Mouse (Mus musculus) common myeloid progenitor, adult 5-6 weeks (primary cell): ENCODE data around the gene Prdx5. TPM values are rescaled to one million over a fixed set of nuclear protein-coding genes. Genes with fewer than 3 reads are reported as not detected.
"Not testable (repeated sequence)": the region's sequence is repeated elsewhere in the genome, so short reads cannot be mapped to it uniquely, and the experiment has no call there.

Source experiments
- ATAC-seq: replicated peaks from 2 replicates; pipeline ENCODE4 v1.8.0; 2016; ENCODE audit warnings: low read depth, mild to moderate bottlenecking, moderate TSS enrichment, inconsistent platforms; ENCODE audit not compliant: poor library complexity, severe bottlenecking
- total RNA-seq: library from RNA; stranded (forward); fragments of 200-1000, 187-1606 nt; gene quantifications from 2 replicates; pipeline ENCODE4 v1.2.3, GENCODE M21; 2017

Gene Prdx5
- total RNA-seq, 1 experiment from 2014 or later: 139 TPM

DNA sequence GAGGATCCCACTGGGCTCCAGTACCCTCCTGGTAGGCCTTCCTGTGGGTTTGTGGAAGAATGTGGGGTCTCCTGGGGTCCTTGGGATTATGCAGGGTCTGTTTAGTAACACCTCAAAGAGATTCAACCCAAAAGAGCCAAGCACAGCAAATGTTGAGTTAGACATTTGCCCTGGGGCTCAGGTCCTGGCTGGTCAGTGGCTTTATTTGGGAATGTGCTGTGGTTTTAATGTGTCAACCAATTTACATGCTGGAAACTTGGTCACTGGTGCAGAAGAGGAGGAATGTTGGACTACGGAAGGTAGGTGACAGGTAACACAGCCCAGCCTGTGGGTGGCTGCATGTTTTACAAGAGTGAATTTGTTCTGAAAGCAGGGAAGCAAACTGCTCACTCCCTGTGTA lies 6.9 kb downstream of the Prdx5 start:
- no peak for ATAC-seq

DNA sequence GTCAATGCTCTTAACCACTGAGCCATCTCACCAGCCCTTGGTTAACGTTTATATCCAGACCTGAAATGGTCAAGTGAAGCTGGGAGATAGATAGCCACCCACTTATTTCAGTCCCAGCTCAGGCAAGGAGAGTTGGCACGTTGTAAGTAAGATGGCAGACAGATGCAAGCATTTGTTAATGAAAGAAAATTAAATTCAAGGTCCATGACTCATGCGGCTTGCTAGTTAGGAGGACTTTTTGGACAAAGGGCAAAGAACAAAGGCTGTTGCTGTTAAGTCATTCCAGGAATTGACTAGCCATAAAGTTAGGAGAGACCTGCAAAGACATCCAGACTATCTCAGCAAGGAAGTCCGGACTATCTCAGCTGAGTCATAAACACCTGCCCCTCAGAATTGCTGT lies 10.3 kb downstream of the Prdx5 start:
- no peak for ATAC-seq

GRCm38 (mm10) chr19:6895608-6896305 lies 14.1 kb downstream of the Prdx5 start:
- not testable (repeated sequence) for ATAC-seq

GRCm38 (mm10) chr19:6893731-6894451 lies 16.0 kb downstream of the Prdx5 start:
- ATAC-seq: no peak

- ATAC-seq: no peak
These were observed 17.4 kb downstream of the Prdx5 start for GRCm38 (mm10) chr19:6892512-6892911.

DNA sequence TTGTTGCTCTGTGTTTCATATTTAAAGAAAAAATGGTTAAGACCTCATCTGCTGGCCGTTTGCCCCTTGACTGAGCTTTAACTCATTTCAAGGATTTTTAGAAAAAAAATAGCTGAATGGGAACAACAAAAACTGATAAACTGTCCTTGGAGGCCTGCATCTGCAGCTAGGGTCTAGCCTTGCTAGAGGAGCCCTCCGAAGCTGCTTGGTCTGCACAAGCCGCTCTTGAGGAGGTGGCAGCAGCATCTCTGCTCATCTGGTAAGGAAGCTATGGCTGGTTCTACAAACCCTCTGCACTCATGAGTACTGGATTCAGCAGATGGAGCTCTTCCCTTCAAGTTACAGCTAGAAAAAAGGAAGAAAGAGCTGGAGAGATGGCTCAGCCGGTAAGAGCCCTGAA lies 31.9 kb downstream of the Prdx5 start:
- no peak for ATAC-seq

DNA sequence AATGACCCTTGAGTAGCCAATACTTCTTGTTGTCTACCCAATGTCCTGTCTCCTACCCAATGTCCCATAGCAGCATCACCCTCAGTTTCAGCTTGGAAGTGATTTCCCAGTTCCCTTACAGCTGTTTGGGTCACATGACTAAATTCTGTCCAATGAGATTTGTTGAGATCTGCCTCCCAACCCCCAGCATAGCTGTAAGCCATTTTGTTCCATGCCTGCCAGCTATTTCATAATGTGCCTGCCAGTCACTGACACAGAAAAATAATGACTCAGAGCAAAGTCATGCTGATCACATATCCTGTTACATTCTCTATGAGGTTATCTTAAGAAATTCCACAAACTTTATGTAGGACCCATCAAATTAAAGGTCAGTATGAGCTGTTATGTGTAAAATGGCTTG lies 33.1 kb downstream of the Prdx5 start:
- ATAC-seq: no peak

DNA sequence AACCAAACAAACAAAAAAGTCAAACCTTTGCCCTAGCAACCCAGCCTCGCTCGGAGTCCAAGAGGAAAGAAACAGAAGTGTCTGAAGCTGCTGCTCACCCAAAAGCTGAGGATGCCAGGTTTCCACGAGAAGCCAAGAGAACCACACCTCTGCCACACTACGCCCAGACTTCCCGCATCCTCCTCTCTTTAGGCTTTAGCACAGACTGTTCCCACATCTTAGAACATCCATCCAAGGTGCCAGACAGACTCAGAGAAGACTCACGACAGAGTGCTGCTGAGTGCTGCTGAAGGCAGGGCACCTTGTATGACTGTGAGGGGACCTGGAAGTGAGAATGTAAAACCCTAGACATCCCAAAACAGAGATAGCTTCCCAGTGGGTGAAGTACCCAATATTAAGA lies 34.1 kb downstream of the Prdx5 start:
- ATAC-seq: no peak

DNA sequence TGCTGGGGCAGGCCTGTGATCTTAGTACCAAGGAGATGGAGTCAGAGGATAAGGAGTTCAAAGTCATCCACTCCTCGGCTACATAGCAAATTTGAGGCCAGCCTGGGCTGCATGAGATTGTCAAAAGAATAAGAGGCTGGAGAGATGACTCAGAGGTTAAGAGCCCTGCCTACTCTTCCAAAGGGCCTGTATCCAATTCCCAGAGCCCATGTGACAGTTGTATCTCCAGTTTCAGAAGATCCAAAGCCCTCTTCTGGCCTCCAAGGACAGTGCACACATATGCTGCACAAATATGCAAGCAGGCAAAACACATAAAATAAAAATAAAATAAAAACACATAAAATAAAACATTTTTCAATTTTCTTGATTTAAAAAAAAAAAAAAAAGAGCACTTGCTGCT lies 35.6 kb downstream of the Prdx5 start:
- no peak for ATAC-seq

DNA sequence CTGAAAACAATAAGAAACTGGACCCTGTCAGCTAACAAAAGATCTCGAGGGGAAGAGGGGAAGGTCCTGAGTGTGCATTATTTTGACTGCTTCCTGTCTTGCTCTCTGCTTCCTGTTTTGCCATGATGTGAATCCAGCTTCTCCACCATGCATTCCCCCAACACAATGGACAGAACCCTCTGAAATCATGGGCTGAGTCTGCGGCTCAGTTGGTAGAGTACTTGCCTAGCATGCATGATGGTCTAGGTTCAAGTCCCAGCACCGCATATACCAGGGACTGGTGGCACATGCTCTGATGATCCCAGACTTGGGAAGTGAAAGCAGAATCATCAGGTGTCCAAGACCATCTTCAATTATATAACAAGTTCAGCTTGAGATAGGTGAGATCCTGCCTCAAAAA lies 37.2 kb downstream of the Prdx5 start:
- ATAC-seq: no peak

DNA sequence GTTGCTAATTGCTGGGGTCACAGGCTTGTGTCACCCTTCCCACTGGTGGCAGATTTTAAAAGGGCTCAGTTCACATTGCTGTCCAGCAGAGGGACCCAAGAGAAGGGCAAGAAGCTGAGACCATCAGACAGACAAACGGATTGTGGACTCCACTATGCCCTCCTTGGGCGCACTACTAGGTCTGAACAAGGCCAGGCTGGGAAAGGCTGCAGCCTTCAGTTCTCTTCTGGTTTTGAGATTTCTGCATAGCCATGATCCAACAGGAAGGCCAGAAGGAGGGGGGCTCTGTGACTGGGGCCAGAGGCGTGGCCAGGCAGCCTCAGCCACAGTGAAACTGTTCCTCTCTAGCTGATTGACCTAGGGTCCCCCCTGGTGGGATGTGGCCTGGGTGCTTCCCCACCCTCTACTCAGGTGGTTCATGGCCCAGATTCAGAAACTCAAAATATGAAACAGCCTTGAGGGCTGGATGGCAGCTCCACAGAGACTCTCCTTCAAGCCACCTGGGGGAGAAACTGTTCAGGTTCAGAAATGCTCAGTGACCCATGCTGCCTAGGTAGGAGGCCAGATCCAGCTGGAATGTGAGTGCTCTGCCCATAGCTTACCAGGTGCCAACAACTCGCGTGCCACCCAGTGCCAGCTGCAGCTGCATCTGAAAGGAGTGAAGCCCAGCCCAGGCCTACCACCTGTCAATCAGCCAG lies 38.2 kb downstream of the Prdx5 start:
- peak; percentile 79 for ATAC-seq

DNA sequence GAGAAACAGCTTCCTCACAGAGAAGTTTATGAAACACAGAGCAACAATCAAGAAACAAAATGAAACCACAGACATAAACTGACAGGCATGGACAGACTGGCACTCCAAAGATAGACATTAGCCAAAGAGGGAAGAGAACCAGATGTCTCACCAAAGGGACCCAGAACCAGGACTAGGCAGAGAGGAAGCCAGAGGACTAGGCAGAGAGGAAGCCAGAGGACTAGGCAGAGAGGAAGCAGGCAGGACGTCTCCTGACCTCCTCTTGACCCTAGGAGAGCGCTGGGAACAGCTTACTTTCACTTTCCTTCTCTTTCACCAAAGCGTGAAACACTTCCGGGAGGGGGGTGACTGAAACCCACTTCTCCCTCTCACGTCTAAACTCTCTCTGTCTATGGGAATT lies 40.6 kb downstream of the Prdx5 start:
- ATAC-seq: peak; percentile 90

- ATAC-seq: no peak
These were observed 48.5 kb downstream of the Prdx5 start for GRCm38 (mm10) chr19:6861451-6861850.

DNA sequence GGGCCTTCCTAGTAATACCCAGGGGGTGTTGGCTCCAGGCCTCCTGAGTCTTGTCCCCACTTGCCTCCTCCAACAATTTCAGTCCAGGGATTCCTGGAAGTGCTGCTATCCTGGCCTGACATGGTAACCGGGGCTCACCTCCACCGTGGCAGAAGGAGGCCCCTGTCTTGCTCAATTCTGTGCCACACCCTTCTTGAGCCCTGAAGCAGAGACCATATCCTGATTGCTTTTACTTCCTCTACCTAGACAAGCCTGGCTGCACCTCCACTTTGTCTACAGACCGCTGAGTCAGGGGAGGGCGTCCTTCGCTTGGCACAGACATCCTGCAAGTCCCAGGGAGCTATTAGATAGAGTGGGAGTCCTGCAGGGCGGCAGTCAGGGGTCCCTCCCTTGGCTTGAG lies 49.2 kb downstream of the Prdx5 start:
- no peak for ATAC-seq

GRCm38 (mm10) chr19:6859971-6860370 lies 49.9 kb downstream of the Prdx5 start:
- no peak for ATAC-seq

DNA sequence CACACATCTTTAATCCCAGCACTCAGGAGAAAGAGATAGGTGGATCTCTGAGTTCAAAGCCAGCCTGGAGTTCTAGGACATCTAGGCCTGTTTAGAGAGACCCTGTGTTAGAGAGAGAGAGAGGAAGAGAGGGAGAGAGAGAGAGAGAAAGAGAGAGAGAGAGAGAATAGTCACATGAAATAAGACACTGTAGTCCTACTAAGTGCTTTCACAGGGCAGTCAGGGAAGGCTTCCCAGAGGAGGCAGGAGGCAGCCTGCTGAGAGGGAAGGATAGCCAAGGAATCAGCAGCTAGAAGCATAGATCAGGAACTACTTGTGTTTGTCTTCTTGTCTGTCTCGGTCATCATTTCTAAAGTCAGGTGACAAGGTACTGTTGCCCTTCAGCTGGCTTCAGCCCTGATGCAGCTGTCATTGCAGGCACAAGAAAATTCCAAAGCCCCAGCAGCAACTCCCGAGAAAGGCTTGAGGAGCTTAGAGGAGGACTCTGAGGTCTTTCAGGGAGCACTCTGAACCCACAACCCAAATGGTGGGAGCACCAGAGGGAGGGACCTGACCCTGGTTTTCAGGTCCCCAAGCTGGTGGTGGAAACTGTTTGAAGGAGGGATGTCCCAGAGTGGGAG lies 50.8 kb downstream of the Prdx5 start:
- no peak for ATAC-seq

DNA sequence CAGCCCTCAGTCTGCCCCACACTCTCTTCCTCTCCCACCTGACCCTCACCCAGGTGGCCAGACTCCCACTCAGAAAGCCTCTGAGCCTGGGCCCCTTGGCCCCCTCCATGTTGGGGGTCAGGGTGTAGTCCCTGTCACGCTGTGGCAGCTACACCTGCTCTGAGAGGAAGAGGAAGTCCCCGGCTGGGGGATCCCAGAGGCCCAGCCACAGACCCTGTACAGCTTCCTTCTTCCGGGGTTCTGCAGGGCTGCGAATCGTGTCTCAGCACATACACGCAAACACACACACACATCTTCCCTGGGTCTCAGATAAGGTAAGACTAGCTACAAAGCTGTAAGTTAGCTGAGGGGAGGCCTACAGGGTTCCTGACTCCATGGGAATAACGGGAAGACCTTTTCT lies 51.9 kb downstream of the Prdx5 start, which contains the start of gene Ccdc88b:
Gene Ccdc88b (minus strand): TSS at position 181 of the 400 bp plus-strand sequence.
- peak; percentile 81 for ATAC-seq

DNA sequence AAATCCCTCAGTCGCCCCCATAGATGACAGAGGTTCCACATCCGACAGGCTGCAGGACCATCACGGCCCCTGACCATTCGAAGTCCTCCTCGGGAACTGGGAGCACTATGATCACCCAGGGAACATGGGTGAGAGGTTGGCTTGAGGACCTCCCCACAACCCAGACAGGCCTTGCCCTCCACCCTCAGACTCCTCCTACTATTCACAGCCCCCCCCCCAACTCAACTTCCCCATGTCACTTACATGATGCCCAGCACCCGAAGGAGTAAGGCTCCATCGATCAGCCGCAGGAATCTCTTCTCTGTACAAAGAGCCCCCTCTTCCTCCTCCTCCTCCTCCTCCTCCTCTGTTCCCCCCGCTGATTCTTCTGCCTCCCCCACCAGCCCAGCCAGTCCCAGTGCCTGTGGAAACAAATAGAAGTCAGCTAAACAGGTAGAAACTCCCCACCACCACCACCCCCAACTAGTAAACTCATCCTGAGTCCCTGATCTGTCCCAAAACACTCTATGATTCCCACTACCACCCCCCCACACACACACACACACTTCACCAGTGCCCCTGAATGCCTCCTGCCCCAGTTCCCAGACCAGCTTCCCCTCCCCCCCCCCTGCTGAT lies 52.4 kb downstream of the Prdx5 start:
- peak; percentile 19; the same call in 1 of the 2 replicates for ATAC-seq

- no peak for ATAC-seq
These were observed 52.9 kb downstream of the Prdx5 start for GRCm38 (mm10) chr19:6857003-6857360.
